In genomic region chr16:38329340-38329739, GRCm38 (mm10) we compare ENCODE assay signal across 1 mouse cellular context.
TF ChIP-seq lines count a peak whose summit lies in the region.

No protein-coding gene starts in this region.

TF ChIP-seq in MEL, 35 proteins besides CTCF, POLR2A, EP300 and RAD21:
- TF ChIP-seq ELF1 (IDR thresholded peaks at IDR 0.05; ENCODE audit: low read depth, low read length), result no peak
- TF ChIP-seq SMC3 (IDR thresholded peaks at IDR 0.05; ENCODE audit: low read depth, low read length), result 0 out of 2 replicates have a peak, but pooled peaks have one; percentile 4
TF ChIP-seq in MEL: peak in this region for 1.
